In the genomic region with DNA sequence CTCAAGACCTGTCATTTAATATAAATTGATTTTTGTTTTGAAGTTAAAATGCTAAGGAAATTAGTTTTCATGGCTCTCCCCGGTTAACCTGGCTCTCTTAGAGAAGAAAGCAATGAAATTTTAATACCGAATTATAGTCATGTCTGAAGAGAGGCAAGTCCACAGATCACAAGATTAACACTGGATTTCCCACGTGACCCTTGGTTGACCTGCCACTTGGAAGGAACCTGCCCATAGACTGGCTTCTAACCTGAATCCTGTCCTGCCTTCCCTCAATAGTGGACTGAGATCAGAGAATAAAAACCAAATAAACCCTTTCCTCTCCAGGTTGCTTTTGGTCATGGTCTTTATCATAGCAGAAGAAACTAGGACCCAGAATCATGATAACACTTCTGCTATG, we compare ENCODE assay signal across 33 mouse cellular contexts.
"Had no signal": no experiment of that assay in that cellular context is flagged by ENCODE, and none has a peak within 500 bp of the region (broad histone marks: within the 10 kb centered on the region; RNA-seq: fewer than 3 reads in every experiment).

No protein-coding gene starts in this region.

- ATAC-seq: hindbrain, embryonic 16.5 days; hindbrain, postnatal 0 days; inflammation-experienced regulatory T-cells, adult 6 months; intestine, embryonic 15.5 days; intestine, embryonic 16.5 days; intestine, postnatal 0 days had no signal

- H3K27me3 ChIP-seq: heart, embryonic 12.5 days; heart, embryonic 13.5 days; heart, embryonic 15.5 days; hindbrain, embryonic 12.5 days; hindbrain, embryonic 13.5 days; hindbrain, embryonic 15.5 days; intestine, embryonic 15.5 days; kidney, embryonic 15.5 days had no signal

- H3K9ac ChIP-seq: heart, embryonic 12.5 days; heart, embryonic 13.5 days; heart, embryonic 15.5 days; hindbrain, embryonic 12.5 days; hindbrain, embryonic 13.5 days; hindbrain, embryonic 14.5 days; hindbrain, embryonic 15.5 days; intestine, embryonic 15.5 days; kidney, embryonic 15.5 days had no signal

- H3K27ac ChIP-seq: heart, adult 2 months; heart, embryonic 15.5 days; hindbrain, embryonic 10.5 days; hindbrain, embryonic 12.5 days; hindbrain, embryonic 13.5 days; hindbrain, embryonic 14.5 days; hindbrain, embryonic 15.5 days; hindbrain, postnatal 0 days; intestine, embryonic 15.5 days; kidney, embryonic 15.5 days; kidney, postnatal 0 days; layer of hippocampus, adult 2 months; left cerebral cortex, adult 2 months had no signal

- H3K4me2 ChIP-seq: heart, embryonic 11.5 days; heart, embryonic 12.5 days; heart, embryonic 13.5 days; heart, embryonic 15.5 days; hindbrain, embryonic 12.5 days; hindbrain, embryonic 13.5 days; hindbrain, embryonic 14.5 days; hindbrain, embryonic 15.5 days; intestine, embryonic 15.5 days; kidney, embryonic 15.5 days had no signal

- H3K9me3 ChIP-seq: heart, embryonic 10.5 days; heart, embryonic 12.5 days; heart, embryonic 13.5 days; heart, embryonic 15.5 days; hindbrain, embryonic 10.5 days; hindbrain, embryonic 12.5 days; hindbrain, embryonic 13.5 days; hindbrain, embryonic 15.5 days; intestine, embryonic 15.5 days; kidney, embryonic 15.5 days had no signal

- H3K4me3 ChIP-seq: heart, adult 2 months; heart, embryonic 10.5 days; heart, embryonic 12.5 days; heart, embryonic 13.5 days; heart, embryonic 15.5 days; hindbrain, embryonic 10.5 days; hindbrain, embryonic 12.5 days; hindbrain, embryonic 13.5 days; hindbrain, embryonic 15.5 days; intestine, embryonic 15.5 days; kidney, embryonic 15.5 days; layer of hippocampus, adult 2 months; left cerebral cortex, adult 2 months had no signal

- DNase-seq: heart, adult 18-20 months; heart, adult 2 months; heart, postnatal 10 days; heart, postnatal 14 days; heart, postnatal 36 days; heart, postnatal 4 days; kidney, adult 11 months; kidney, adult 9 months; kidney, postnatal 10 days; kidney, postnatal 14 days; kidney, postnatal 4 days; layer of hippocampus, adult 9-11 months; layer of hippocampus, postnatal 36 days had no signal

- H3K4me1 ChIP-seq: hindbrain, embryonic 13.5 days; hindbrain, embryonic 15.5 days had no signal

- H3K36me3 ChIP-seq: heart, embryonic 15.5 days; hindbrain, embryonic 10.5 days; hindbrain, embryonic 12.5 days; hindbrain, embryonic 13.5 days; hindbrain, embryonic 15.5 days; intestine, embryonic 15.5 days; kidney, embryonic 15.5 days had no signal
